Mouse (Mus musculus) heart, embryonic 13.5 days (tissue): ENCODE results near the gene Reep1. TPM values are rescaled to one million over a fixed set of nuclear protein-coding genes. Genes with fewer than 3 reads are reported as not detected.

Experiments
- ATAC-seq: fragments of 200-750 bp; cut with Nextera tagmentation; 2 replicates; pipeline ENCODE4 v1.8.0; 2017; ENCODE audit warnings: moderate TSS enrichment; ENCODE audit not compliant: insufficient number of reproducible peaks, low FRiP score, low TSS enrichment; ENCODE audit errors: extremely low read depth
- H3K27ac ChIP-seq: fragments of 300-500 bp; sonication (generic); replicated peaks from 2 replicates; pipeline ENCODE4 v1.5.1; 2015; ENCODE audit warnings: moderate library complexity, mild to moderate bottlenecking, inconsistent platforms
- H3K27me3 ChIP-seq: fragments of 300-500 bp; sonication (generic); replicated peaks from 2 replicates; pipeline ENCODE4 v1.6.1; 2015; ENCODE audit warnings: mild to moderate bottlenecking, inconsistent platforms
- H3K36me3 ChIP-seq: fragments of 300-500 bp; sonication (generic); 2 replicates; pipeline ENCODE4 v1.6.1; 2015; ENCODE audit warnings: mild to moderate bottlenecking, inconsistent platforms
- H3K4me1 ChIP-seq: fragments of 300-500 bp; sonication (generic); 2 replicates; pipeline ENCODE4 v1.6.1; 2015; ENCODE audit warnings: inconsistent platforms
- H3K4me2 ChIP-seq: fragments of 300-500 bp; sonication (generic); 2 replicates; pipeline ENCODE4 v1.6.1; 2015; ENCODE audit warnings: inconsistent platforms, mild to moderate bottlenecking, moderate library complexity
- H3K4me3 ChIP-seq: fragments of 300-500 bp; sonication (generic); 2 replicates; pipeline ENCODE4 v1.5.1; 2015; ENCODE audit warnings: moderate library complexity, mild to moderate bottlenecking, inconsistent platforms
- H3K9ac ChIP-seq: fragments of 300-500 bp; sonication (generic); 2 replicates; pipeline ENCODE4 v1.6.1; 2015; ENCODE audit warnings: inconsistent platforms, mild to moderate bottlenecking, moderate library complexity
- H3K9me3 ChIP-seq: fragments of 300-500 bp; sonication (generic); 2 replicates; pipeline ENCODE4 v1.6.1; 2016; ENCODE audit warnings: inconsistent platforms
- WGBS: fragments of 180-500 bp; shearing (Covaris S2); methylation state at CpG from one replicate; pipeline ENCODE4 v1.1.7; 2015; ENCODE audit warnings: mixed read lengths; 5-methylcytosine and 5-hydroxymethylcytosine counted together
- polyA plus RNA-seq: library from polyadenylated mRNA; unstranded; fragments of >200 nt; fragmentation: Nextera tagmentation; extraction: Ambion mirVana; gene quantifications from 2 replicates; pipeline ENCODE4 v1.2.1, GENCODE M21; 2015

Reep1 gene
- 17.9 and 18.6 TPM in 2 replicates for polyA plus RNA-seq

- Histone ChIP-seq H3K9ac (peak within 1 kb of the TSS; percentile 89), H3K36me3 (peaks cover 9% of the 10 kb centered on the region), H3K4me1 (peaks cover 16% of the 10 kb centered on the region), H3K4me2 (peak within 1 kb of the TSS; percentile 78), H3K4me3 (peak within 1 kb of the TSS; percentile 75), H3K27ac (peak within 1 kb of the TSS; percentile 87), H3K9me3 (no peaks in the 10 kb centered on the region), H3K27me3 (peaks cover 20% of the 10 kb centered on the region)
- peak; percentile 78 for ATAC-seq
- WGBS = under 1% methylated on average over 70 of the region's 91 CpGs
Observed at GRCm38 (mm10) chr6:71707511-71708501, at the start of gene Reep1. Reep1 (plus strand) TSS chr6:71707561.

- H3K27me3 ChIP-seq = no peaks in the 10 kb centered on the region
- H3K4me3 ChIP-seq = no peak overlapping the region
- H3K36me3 ChIP-seq = no peaks in the 10 kb centered on the region
- H3K9me3 ChIP-seq = no peaks in the 10 kb centered on the region
- 0 out of 2 replicates have a peak overlapping the region, but pooled peaks have one; percentile 3 for H3K4me2 ChIP-seq
- H3K4me1 ChIP-seq = peaks cover 40% of the 10 kb centered on the region
- no peak for ATAC-seq
- H3K9ac ChIP-seq = no peak overlapping the region
- 8% methylated on average over 2 of the region's 2 CpGs for WGBS
- H3K27ac ChIP-seq = peak overlapping the region; percentile 78
Observed at GRCm38 (mm10) chr6:71658290-71658689, 49.1 kb upstream of the Reep1 start.

DNA sequence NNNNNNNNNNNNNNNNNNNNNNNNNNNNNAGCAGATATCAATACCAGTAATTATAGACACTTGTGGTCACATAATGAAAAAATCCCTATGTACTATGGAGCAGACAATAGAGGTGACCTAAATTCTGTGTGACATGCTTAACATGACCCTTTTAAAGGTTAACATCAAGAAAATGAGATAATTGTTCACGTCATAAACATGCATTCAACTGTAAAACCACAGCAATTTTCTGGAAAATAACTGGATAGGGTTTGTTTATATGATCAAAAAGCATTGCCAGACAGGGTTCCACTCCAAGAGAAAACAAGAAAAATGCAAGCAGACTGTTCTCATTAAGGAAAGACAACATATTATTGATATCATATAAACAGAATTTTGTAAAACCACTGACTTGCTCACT, 42.9 kb upstream of the Reep1 start:
- Histone ChIP-seq H3K4me1 (peaks cover 12% of the 10 kb centered on the region), H3K9ac (no peak overlapping the region), H3K4me2 (no peak overlapping the region), H3K27ac (no peak overlapping the region), H3K4me3 (no peak overlapping the region), H3K9me3 (peaks cover 5% of the 10 kb centered on the region; the same call in 1 of the 2 replicates), H3K27me3 (no peaks in the 10 kb centered on the region), H3K36me3 (no peaks in the 10 kb centered on the region)
- ATAC-seq = no peak
- 71% methylated on average over 1 of the region's 1 CpGs for WGBS

GRCm38 (mm10) chr6:71673166-71673565, 34.2 kb upstream of the Reep1 start:
- Histone ChIP-seq H3K4me1 (no peaks in the 10 kb centered on the region), H3K27me3 (no peaks in the 10 kb centered on the region), H3K4me3 (no peak overlapping the region), H3K9me3 (peaks cover 5% of the 10 kb centered on the region; the same call in 1 of the 2 replicates), H3K27ac (no peak overlapping the region), H3K4me2 (no peak overlapping the region), H3K9ac (no peak overlapping the region), H3K36me3 (no peaks in the 10 kb centered on the region)
- 57% methylated on average over 2 of the region's 2 CpGs for WGBS
- ATAC-seq = no peak

GRCm38 (mm10) chr6:71678891-71679290, 28.5 kb upstream of the Reep1 start:
- Histone ChIP-seq H3K9ac (no peak overlapping the region), H3K9me3 (no peaks in the 10 kb centered on the region), H3K27ac (no peak overlapping the region), H3K27me3 (no peaks in the 10 kb centered on the region), H3K4me3 (no peak overlapping the region), H3K36me3 (no peaks in the 10 kb centered on the region), H3K4me2 (no peak overlapping the region), H3K4me1 (no peaks in the 10 kb centered on the region)
- ATAC-seq = no peak
- WGBS = 61% methylated on average over 7 of the region's 7 CpGs

GRCm38 (mm10) chr6:71695150-71695549, 12.2 kb upstream of the Reep1 start:
- H3K36me3 ChIP-seq = no peaks in the 10 kb centered on the region
- H3K4me1 ChIP-seq = no peaks in the 10 kb centered on the region
- no peak overlapping the region for H3K4me3 ChIP-seq
- ATAC-seq = no peak
- H3K27ac ChIP-seq = no peak overlapping the region
- H3K9ac ChIP-seq = no peak overlapping the region
- no peaks in the 10 kb centered on the region for H3K9me3 ChIP-seq
- H3K27me3 ChIP-seq = no peaks in the 10 kb centered on the region
- H3K4me2 ChIP-seq = no peak overlapping the region
- 84% methylated on average over 2 of the region's 2 CpGs for WGBS

- Histone ChIP-seq H3K4me1 (no peaks in the 10 kb centered on the region), H3K27me3 (no peaks in the 10 kb centered on the region), H3K9ac (no peak overlapping the region), H3K4me3 (no peak overlapping the region), H3K4me2 (no peak overlapping the region), H3K36me3 (no peaks in the 10 kb centered on the region), H3K27ac (no peak overlapping the region), H3K9me3 (no peaks in the 10 kb centered on the region)
- no peak for ATAC-seq
- WGBS = 81% methylated on average over 3 of the region's 3 CpGs
Observed at GRCm38 (mm10) chr6:71695599-71695998, 11.8 kb upstream of the Reep1 start.

- Histone ChIP-seq H3K36me3 (peaks cover 9% of the 10 kb centered on the region), H3K9me3 (no peaks in the 10 kb centered on the region), H3K27ac (no peak overlapping the region), H3K9ac (no peak overlapping the region), H3K4me3 (peak overlapping the region; percentile 75; the same call in 1 of the 2 replicates), H3K4me1 (peaks cover 16% of the 10 kb centered on the region), H3K4me2 (peak overlapping the region; percentile 78), H3K27me3 (peaks cover 21% of the 10 kb centered on the region)
- WGBS = 76% methylated on average over 12 of the region's 12 CpGs
- no peak for ATAC-seq
Observed at GRCm38 (mm10) chr6:71706871-71707270, 490 bp upstream of the Reep1 start.

DNA sequence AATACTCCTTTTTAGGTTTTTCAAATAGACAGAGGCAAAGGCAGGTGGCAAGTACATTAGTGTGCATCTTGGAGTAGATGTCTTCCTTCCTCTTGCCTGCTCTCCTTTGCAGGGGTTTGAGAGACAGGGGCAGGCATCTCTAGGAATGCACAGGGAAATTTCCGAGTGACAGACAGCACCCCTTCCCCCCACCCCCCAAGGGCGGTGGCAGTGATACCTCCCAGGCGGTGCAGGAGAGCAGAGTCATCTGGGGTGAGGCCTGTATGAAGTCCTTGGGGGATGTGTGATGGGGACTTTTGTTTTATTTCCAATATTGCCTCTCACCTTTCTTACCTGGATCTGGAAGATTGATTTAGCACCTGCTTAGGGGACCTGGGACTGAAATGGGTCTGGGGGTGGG, 1.2 kb downstream of the Reep1 start:
- no peaks in the 10 kb centered on the region for H3K9me3 ChIP-seq
- peaks cover 9% of the 10 kb centered on the region for H3K36me3 ChIP-seq
- H3K27ac ChIP-seq = peak overlapping the region; percentile 87
- H3K4me1 ChIP-seq = peaks cover 16% of the 10 kb centered on the region
- ATAC-seq = no peak
- H3K27me3 ChIP-seq = peaks cover 18% of the 10 kb centered on the region
- WGBS = 2% methylated on average over 3 of the region's 3 CpGs
- peak overlapping the region; percentile 89 for H3K9ac ChIP-seq
- peak overlapping the region; percentile 75 for H3K4me3 ChIP-seq
- H3K4me2 ChIP-seq = peak overlapping the region; percentile 78

- whole genome bisulfite sequencing = 76% methylated on average over 3 of the region's 3 CpGs
- H3K9ac ChIP-seq = no peak overlapping the region
- no peak for ATAC-seq
- H3K27me3 ChIP-seq = peaks cover 18% of the 10 kb centered on the region
- no peaks in the 10 kb centered on the region for H3K9me3 ChIP-seq
- H3K4me2 ChIP-seq = no peak overlapping the region
- no peak overlapping the region for H3K27ac ChIP-seq
- H3K4me1 ChIP-seq = peaks cover 25% of the 10 kb centered on the region
- H3K36me3 ChIP-seq = peaks cover 9% of the 10 kb centered on the region
- H3K4me3 ChIP-seq = no peak overlapping the region
Observed at GRCm38 (mm10) chr6:71710323-71710722, 3.0 kb downstream of the Reep1 start.

- WGBS = 80% methylated on average over 5 of the region's 5 CpGs
- Histone ChIP-seq H3K4me1 (peaks cover 33% of the 10 kb centered on the region), H3K9me3 (no peaks in the 10 kb centered on the region), H3K4me2 (no peak overlapping the region), H3K27ac (no peak overlapping the region), H3K9ac (no peak overlapping the region), H3K36me3 (peaks cover 9% of the 10 kb centered on the region), H3K27me3 (peaks cover 18% of the 10 kb centered on the region), H3K4me3 (no peak overlapping the region)
- ATAC-seq = no peak
Observed at GRCm38 (mm10) chr6:71711201-71711600, 3.8 kb downstream of the Reep1 start.
